Mouse (Mus musculus): ENCODE measurements around the gene Mto1. TPM values are rescaled to one million over a fixed set of nuclear protein-coding genes. Genes with fewer than 3 reads are reported as not detected.
A peak's percentile ranks its signal among the peaks of the same experiment; 100 is the strongest.
"Not testable (repeated sequence)": the region's sequence is repeated elsewhere in the genome, so short reads cannot be mapped to it uniquely, and the experiment has no call there.

Mto1 gene
- total RNA-seq, 1 experiment, result 31.3 TPM

DNA sequence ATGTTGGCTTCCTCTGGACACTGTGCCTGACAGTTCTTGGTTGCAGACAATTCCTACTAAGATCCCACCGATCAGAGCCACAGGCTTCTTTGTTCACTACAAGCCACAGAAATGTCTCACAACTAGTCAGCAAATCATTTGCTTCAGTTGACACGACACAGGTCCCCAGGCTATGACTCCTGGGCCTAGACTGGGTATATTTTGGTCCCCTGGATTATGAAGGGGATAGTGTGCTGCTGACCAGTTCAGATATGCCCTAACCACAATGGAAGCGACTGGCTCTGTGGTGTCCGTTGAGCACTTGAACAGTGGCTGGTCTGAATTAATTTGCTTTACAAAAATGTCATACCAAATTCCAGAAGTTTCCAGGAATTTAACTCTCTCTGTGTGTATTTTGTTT is 66.7 kb downstream of the Mto1 start:
- no peak for TF ChIP-seq HCFC1 (IDR thresholded peaks at IDR 0.05; ENCODE audit: borderline replicate concordance, insufficient read depth, low read length)
- TF ChIP-seq ZC3H11A (IDR thresholded peaks at IDR 0.05; ENCODE audit: borderline replicate concordance, low read depth, low read length), result no peak
- TF ChIP-seq MAFK (IDR thresholded peaks at IDR 0.05; ENCODE audit: insufficient read depth, low read depth, low read length), result no peak
- no peak for TF ChIP-seq ZNF384 (IDR thresholded peaks at IDR 0.05; ENCODE audit: low read depth, low read length)
- no peak for TF ChIP-seq CHD2 (IDR thresholded peaks at IDR 0.05; ENCODE audit: low read depth, low read length)
- in situ Hi-C loops (cut with MboI; ENCODE audit: low sequenced_read_pairs in 2 of 2, unreplicated experiment in 2 of 2), result no loop called here
- no peaks in the 10 kb centered on the region for H3K9me3 ChIP-seq (ENCODE audit: control insufficient read depth, insufficient read depth, low read depth, low read length)
- no peaks in the 10 kb centered on the region for H3K36me3 ChIP-seq (ENCODE audit: control insufficient read depth, insufficient read depth, low read length, poor library complexity, severe bottlenecking)
- DNase-seq (ENCODE audit: low read depth, low spot score), result no peak
- H3K9ac ChIP-seq (ENCODE audit: insufficient read depth, low read depth, low read length, poor library complexity, severe bottlenecking), result no peak overlapping the region
- H3K4me1 ChIP-seq (ENCODE audit: control insufficient read depth in 2 of 2, insufficient read depth in 2 of 2, low read length in 2 of 2, poor library complexity in 1 of 2), result peaks cover 4% of the 10 kb centered on the region in 2 experiments; a peak in 2 of 4 replicates
- no peak overlapping the region for H3K27ac ChIP-seq (ENCODE audit: insufficient read depth, low read depth, low read length, poor library complexity, severe bottlenecking)
- no peak overlapping the region for H3K4me3 ChIP-seq (ENCODE audit: insufficient read depth in 1 of 2, low read depth in 1 of 2, low read length in 2 of 2, poor library complexity in 1 of 2, severe bottlenecking in 1 of 2)

GRCm38 (mm10) chr9:78516125-78516524 is 68.1 kb downstream of the Mto1 start:
- H3K36me3 ChIP-seq (ENCODE audit: control insufficient read depth, insufficient read depth, low read length, poor library complexity, severe bottlenecking), result no peaks in the 10 kb centered on the region

DNA sequence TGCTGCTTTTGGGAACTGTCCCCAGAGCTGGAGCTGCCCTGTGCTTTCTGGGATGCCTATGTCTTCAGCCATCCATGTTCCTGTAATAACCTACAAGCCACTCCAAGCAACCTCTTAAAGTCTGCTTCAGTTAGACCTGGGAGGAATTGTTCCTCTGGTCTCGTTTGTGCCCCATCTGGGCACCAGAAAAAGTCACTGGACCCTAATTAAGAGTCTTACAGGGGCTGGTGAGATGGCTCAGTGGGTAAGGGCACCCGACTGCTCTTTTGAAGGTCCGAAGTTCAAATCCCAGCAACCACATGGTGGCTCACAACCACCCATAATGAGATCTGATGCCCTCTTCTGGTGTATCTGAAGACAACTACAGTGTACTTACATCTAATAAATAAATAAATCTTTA is 69.2 kb downstream of the Mto1 start:
- 0 out of 2 replicates have a peak, but pooled peaks have one; percentile 17 for TF ChIP-seq ZNF384 (IDR thresholded peaks at IDR 0.05; ENCODE audit: low read depth, low read length)
- H3K9ac ChIP-seq (ENCODE audit: insufficient read depth, low read depth, low read length, poor library complexity, severe bottlenecking); H3K4me3 ChIP-seq (ENCODE audit: insufficient read depth in 1 of 2, low read depth in 1 of 2, low read length in 2 of 2, poor library complexity in 1 of 2, severe bottlenecking in 1 of 2); H3K36me3 ChIP-seq (ENCODE audit: control insufficient read depth, insufficient read depth, low read length, poor library complexity, severe bottlenecking); in situ Hi-C loops (cut with MboI; ENCODE audit: low sequenced_read_pairs in 2 of 2, unreplicated experiment in 2 of 2); H3K27ac ChIP-seq (ENCODE audit: insufficient read depth, low read depth, low read length, poor library complexity, severe bottlenecking); H3K4me1 ChIP-seq (ENCODE audit: control insufficient read depth in 2 of 2, insufficient read depth in 2 of 2, low read length in 2 of 2, poor library complexity in 1 of 2); DNase-seq (ENCODE audit: low read depth, low spot score); H3K9me3 ChIP-seq (ENCODE audit: control insufficient read depth, insufficient read depth, low read depth, low read length): not testable (repeated sequence)

More at GRCm38 (mm10) chr9:78516125-78516524, 68.1 kb downstream of the Mto1 start:
- TF ChIP-seq HCFC1 (IDR thresholded peaks at IDR 0.05; ENCODE audit: borderline replicate concordance, insufficient read depth, low read length) (no peak), ZNF384 (IDR thresholded peaks at IDR 0.05; ENCODE audit: low read depth, low read length) (no peak)
- no peak for DNase-seq (ENCODE audit: low read depth, low spot score)
- Histone ChIP-seq H3K27ac (ENCODE audit: insufficient read depth, low read depth, low read length, poor library complexity, severe bottlenecking) (no peak overlapping the region), H3K4me3 (ENCODE audit: insufficient read depth in 1 of 2, low read depth in 1 of 2, low read length in 2 of 2, poor library complexity in 1 of 2, severe bottlenecking in 1 of 2) (no peak overlapping the region), H3K9ac (ENCODE audit: insufficient read depth, low read depth, low read length, poor library complexity, severe bottlenecking) (no peak overlapping the region), H3K4me1 (ENCODE audit: control insufficient read depth in 2 of 2, insufficient read depth in 2 of 2, low read length in 2 of 2, poor library complexity in 1 of 2) (peaks cover 4% of the 10 kb centered on the region in 2 experiments; a peak in 2 of 4 replicates), H3K9me3 (ENCODE audit: control insufficient read depth, insufficient read depth, low read depth, low read length) (no peaks in the 10 kb centered on the region)
- in situ Hi-C loops (cut with MboI; ENCODE audit: low sequenced_read_pairs in 2 of 2, unreplicated experiment in 2 of 2), result no loop called here

DNA sequence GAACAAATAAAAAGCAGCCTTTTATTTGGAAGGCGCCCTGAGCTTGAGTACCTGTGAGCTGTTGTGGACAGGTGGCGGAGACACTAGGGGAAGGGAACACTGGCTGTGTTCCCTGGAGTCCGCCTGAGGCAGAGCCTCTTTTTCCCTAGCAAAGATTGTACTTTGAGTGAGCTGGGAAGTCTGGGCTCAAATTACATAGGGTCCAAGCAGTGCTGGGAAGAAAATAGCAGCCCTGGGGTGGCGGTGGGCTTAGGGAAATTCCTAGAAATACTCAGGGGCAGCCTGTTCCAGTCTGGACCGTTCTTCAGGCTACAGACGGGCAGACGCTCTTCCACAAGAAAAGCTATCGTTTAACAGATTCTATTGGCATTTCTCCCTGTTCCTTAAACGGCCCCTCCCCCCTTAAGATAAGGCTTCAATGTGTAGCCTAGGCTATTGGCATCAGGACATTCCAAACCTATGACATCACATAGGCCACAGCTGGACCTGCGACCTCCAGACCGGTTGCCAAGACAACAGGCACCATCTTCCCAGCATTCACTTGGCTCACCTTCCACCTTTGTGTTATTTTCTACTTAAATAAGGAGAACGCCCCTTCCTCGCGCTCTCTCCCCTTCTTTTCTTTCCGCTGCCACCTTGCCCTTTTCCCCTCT is 72.2 kb downstream of the Mto1 start:
- peak overlapping the region; percentile 79 to 84 for H3K4me3 ChIP-seq (ENCODE audit: insufficient read depth in 1 of 2, low read depth in 1 of 2, low read length in 2 of 2, poor library complexity in 1 of 2, severe bottlenecking in 1 of 2)
- in situ Hi-C loops (cut with MboI; ENCODE audit: low sequenced_read_pairs in 2 of 2, unreplicated experiment in 2 of 2), result no loop called here
- no peak for TF ChIP-seq MAFK (IDR thresholded peaks at IDR 0.05; ENCODE audit: insufficient read depth, low read depth, low read length)
- no peak for TF ChIP-seq ZC3H11A (IDR thresholded peaks at IDR 0.05; ENCODE audit: borderline replicate concordance, low read depth, low read length)
- TF ChIP-seq ZNF384 (IDR thresholded peaks at IDR 0.05; ENCODE audit: low read depth, low read length), result no peak
- no peak; the same call in 1 of the 2 replicates for TF ChIP-seq CHD2 (IDR thresholded peaks at IDR 0.05; ENCODE audit: low read depth, low read length)
- TF ChIP-seq HCFC1 (IDR thresholded peaks at IDR 0.05; ENCODE audit: borderline replicate concordance, insufficient read depth, low read length), result no peak
- H3K9ac ChIP-seq (ENCODE audit: insufficient read depth, low read depth, low read length, poor library complexity, severe bottlenecking), result peak overlapping the region; percentile 89
- H3K4me1 ChIP-seq (ENCODE audit: control insufficient read depth in 2 of 2, insufficient read depth in 2 of 2, low read length in 2 of 2, poor library complexity in 1 of 2), result peaks cover 0 to 7% of the 10 kb centered on the region in 2 experiments; a peak in 1 of 4 replicates
- DNase-seq (ENCODE audit: low read depth, low spot score), result peak; percentile 97
- H3K36me3 ChIP-seq (ENCODE audit: control insufficient read depth, insufficient read depth, low read length, poor library complexity, severe bottlenecking), result peaks cover 15% of the 10 kb centered on the region
- H3K9me3 ChIP-seq (ENCODE audit: control insufficient read depth, insufficient read depth, low read depth, low read length), result no peaks in the 10 kb centered on the region
- H3K27ac ChIP-seq (ENCODE audit: insufficient read depth, low read depth, low read length, poor library complexity, severe bottlenecking), result peak overlapping the region; percentile 97

Data from ES-E14 (cell line).